Mouse (Mus musculus) ovary, postnatal 36 days (tissue): Measurements from ENCODE around the gene Zbtb37.

Source experiments
- DNase-seq: peaks from one replicate; pipeline ENCODE4 v3.0.0; 2022; ENCODE audit warnings: low spot score, mixed read lengths

Gene Zbtb37

DNA sequence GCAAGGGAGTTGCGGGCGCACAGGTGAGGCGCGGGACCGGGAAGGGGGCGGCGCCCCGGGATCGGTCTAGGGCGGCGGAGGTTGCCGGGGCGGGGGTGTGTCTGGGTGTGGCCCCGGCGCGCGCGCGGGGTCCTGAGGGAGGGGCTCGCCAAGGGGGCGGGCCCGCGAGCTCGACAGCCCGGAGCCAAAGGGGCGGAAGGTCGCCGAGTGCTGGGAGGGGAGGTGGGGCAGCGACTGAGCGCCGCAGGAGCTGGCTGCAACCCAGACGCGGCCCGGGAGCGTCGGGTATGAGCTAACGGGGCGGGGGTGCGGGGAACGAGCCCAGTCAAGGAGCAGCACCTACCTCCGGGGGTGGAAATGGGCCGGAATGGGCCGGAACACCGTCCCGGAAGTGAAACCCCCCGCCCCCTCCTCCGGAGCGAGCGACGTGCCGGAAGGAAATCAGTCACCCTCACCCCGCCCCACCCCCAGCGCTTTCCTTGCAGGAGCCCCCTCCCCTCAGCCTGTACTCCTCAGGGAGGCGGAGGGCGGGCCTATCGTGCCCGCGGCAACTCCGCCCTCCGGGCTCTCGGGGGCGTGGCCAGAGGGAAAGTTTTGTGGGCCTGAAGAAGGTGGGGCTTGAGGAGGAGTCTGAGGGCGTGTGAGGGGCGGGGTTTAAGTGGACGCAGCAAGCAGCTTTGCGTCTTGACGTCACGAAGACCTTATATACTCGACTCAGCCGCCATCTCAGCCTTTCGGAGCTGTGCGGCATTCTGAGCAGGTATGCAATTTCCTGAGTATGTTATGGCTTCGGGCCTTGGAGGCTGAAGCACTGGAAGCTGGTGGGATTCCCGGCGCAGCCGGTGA is at the start of gene Zbtb37:
Zbtb37 (minus strand) TSS at position 415 of the 846 bp plus-strand sequence.
- peak; percentile 99 for DNase-seq

DNA sequence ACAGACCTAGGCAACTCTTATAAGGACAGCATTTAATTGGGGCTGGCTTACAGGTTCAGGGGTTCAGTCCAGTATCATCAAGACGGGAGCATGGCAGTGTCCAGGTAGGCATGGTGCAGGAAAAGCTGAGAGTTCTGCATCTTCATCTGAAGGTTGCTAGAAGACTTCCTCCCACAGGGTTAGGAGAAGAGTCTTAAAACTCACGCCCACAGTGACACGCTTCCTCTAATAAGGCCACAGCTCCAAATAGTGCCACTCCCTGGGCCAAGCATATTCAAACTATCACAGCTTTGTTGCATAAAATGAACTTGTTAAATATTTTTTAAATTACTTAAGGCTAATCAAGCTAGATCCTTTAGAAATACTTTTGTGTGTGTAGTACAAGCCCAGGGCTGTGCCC is 42.6 kb upstream of the Zbtb37 start:
- DNase-seq = no peak

DNA sequence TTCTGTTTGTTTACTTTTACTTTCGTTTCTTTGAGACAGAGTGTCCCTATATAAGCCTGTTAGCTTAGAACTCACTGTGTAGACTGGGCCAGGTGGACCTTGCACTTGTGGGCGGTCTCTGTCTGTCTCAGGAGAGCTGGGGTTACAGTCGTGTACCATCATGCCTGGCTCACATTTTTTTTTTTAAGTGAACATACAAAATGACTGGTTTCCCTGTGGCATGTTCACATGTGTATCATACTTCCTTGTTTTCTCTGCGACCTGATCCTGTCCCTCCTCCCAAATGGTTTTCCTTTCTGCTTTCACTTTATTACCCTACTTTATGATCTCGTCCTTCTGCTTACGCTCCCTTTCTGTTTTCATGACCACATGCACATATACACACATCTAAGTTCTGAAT is 41.6 kb upstream of the Zbtb37 start:
- no peak for DNase-seq

DNA sequence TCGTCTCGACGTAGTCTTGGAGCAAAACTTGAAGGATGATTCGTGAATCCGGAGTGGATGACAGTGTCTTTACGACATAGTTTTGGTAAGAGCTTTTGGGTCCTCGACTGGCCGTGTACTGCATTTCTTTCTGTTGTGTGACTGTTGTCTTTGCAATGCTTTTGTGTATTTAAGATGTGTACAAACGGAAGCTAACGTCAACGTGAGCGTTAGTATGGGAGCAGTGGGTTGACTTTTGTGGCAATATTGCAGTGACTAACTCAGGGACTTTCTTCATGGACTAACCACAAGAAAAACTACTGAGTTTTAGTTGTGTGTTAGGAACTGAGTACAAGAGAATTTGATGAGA is 36.6 kb upstream of the Zbtb37 start:
- DNase-seq = no peak

DNA sequence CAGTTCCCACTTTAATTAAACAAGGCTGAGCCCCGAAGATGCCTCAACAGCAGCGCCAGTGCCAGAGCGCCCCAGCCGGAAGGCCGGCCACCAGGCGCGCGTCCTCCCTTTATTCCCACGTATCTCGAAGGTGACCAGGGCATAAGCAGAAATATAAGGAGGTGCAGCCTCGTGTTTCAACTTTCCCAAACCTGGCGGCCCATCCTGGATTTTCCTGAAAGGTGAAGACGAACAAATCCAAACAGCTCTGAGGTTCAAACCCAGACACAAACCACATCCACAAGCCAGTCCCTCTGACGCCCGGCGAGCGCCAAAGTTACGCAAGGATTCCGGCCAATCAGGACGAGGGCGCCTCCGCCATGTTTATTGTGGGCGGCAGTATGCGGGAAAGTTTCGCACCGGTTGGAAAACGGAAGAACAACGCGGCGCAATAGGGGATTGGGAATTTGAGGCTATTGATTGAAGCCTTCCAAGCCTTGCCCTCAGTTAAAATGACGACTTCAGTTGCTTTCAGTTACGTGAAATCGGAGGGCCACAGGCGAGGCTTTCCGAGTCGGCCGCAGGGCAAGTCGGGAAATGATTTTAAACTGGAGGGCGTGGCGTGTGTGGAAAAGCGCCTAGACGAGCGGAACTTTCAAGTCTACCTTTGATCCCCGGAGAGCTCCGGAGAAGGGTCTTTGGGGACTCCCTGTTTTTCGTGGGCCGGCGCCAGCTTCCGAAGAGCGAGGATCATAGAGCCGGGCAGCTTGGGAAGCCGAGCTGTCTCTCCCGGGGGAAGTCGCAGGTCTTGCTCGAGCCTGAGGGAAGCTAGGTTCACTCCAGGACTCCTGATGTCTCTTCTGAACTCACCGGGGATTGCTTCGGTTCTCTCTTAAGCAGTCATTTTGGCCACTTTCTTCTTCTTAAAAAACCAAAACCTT is 36.0 kb upstream of the Zbtb37 start, which contains the start of the genes Dars2 and Cenpl:
Dars2 (minus strand) TSS at position 307 of the 920 bp plus-strand sequence.
Cenpl (plus strand) TSS at position 362 of the 920 bp plus-strand sequence.
- peak; percentile 94 for DNase-seq

DNA sequence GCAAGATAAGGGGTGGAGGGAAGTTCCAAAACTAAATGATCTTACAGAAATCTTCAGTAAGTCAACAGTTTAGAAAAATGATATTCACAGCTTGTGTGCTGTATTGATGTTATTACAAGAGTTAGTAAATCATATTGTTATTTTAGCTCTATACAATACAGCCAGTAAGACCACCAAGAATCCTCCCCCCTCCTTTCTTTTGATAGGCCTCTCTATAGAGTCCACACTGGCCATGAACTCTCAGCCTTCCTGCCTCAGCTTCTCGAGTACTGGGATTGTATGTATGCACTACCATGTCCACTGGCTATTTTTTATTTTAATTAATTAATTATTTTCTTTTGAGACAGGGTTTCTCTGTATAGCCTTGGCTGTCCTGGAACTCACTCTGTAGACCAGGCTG is 28.7 kb upstream of the Zbtb37 start:
- DNase-seq = no peak

DNA sequence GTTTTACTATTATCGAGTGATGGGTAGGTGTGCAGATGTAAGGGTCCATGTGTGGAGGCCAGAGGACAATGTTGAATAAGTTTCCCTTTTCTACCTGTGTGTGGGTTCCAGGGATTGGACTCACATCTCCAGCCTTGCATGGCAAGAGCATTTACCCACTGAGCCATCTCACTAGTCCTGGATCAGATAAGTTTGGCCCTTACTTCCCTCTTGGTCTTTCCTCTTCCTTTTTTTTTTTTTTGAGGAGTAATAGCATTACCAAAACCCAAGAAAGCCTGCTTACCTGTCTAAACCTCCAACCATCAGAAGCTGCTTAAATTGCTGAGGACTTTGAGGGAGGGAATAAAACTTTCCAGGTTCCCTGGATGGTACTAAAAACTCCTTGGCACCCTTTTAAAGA is 22.5 kb upstream of the Zbtb37 start:
- no peak for DNase-seq

DNA sequence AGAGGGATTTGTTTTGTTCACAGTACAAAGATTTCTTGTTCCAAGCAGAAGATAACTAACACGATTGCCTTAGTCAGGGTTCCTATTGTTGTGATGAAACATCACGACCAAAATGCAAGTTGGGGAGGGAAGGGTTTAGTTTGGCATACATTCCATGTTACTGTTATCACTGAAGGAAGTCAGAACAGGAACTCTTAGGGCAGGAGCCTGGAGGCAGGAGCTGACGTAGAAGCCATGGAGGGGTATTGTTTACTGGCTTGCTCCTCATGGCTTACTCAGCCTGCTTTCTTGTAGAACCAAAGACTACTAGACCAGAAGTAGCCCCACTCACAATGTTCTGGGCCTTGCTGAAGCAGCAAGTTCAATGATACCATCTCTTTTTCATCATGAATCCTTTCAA is 12.3 kb upstream of the Zbtb37 start:
- no peak for DNase-seq

DNA sequence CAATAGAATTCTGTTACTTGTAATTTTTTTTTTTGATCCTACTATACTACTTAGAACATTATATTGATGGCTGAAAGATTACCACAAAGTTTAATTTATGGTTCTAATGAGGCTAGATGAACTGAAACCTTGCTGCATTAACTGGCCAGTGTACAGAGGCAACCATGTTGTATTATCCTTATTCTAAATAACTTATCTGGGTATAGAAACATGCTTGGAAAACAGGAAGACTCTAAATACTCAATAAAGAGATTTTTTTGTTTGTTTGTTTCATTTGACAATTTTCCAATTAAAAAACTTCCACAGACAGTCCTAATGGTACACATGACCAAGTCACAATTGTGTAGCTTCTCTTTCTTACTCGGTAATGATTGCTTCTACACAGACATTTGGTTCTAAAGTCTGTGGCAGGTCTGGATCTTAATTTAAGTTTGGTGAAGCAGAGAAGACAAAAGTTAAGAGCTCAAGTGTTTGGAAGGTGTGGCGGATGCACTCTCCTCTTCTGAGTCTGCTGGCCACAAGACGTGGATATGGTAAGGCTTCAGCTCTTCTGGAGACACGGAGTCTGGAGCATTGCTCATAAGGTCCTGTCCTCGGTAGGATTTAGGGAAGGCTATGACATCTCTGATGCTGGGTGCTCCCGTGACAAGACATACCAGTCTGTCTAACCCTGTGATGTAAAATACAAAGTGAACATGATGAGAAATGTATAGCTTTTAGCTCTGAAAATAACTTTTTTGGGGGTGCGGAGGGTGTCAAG is 6.8 kb upstream of the Zbtb37 start:
- DNase-seq = no peak

DNA sequence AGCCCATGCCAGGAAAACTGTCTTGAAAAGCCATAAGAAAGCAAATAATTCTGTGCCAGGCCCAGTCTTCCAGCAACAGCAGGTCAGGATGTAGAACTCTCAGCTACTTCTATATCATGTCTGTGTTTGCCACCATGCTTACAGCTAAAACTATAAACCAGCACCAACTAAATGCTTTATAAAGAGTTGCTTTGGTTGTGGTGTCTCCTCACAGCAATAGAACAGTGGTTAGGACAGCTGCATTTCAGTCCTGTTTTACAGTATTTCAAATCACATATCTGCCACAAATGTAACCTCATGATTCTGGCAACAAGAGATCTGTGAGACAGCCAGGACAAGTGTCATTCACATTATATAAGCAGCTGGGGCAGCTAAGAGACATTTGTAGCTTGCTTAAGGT is 6.2 kb upstream of the Zbtb37 start:
- DNase-seq = no peak

DNA sequence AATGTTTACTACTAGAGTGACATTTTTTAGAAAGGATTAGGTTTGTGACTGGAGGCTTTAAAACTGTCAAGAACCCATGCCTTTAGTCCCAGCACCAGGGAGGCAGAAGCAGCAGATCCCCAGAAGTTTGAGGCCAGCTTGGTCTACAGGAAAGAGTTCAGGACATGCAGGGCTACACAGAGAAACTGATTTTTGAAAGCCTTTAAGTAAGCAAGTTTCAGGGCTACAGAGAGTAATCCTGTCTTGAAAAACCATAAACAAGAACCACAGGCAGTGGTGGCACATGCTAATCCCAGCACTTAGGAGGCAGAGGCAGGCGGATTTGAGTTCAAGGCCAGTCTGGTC is 5.7 kb upstream of the Zbtb37 start:
- no peak for DNase-seq

DNA sequence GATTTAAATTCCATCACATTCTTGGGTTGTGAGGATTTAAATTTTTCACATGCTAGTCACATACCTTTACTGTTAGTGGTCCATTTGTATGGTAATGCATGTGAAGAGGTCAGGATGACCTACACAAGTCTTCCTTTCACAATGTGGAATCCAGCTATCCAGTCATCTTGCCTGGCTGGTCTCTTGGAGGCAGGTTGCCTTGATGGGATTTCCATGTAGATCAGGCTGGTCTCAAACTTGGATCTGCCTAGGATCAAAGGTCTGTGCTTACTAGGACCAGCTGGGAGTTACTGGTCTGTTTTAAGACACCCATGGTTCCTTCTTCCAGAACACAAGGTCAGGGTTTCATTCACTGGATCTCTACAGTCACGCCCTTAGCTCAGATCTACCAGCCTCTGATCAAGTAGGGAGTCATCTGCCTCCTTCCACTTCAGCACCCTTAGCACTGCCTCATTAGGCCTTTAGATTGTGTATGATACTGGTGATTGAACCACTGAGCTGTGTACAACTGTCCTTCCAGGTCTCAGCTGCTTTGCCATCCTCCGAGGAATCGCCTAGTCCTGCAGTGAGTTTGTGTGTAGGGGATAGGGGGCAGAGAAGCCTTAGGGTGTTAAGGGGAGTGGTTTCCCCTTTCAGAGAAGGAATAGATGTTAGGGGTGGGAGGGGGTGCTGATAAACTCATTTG is 5.2 kb upstream of the Zbtb37 start:
- DNase-seq = no peak

DNA sequence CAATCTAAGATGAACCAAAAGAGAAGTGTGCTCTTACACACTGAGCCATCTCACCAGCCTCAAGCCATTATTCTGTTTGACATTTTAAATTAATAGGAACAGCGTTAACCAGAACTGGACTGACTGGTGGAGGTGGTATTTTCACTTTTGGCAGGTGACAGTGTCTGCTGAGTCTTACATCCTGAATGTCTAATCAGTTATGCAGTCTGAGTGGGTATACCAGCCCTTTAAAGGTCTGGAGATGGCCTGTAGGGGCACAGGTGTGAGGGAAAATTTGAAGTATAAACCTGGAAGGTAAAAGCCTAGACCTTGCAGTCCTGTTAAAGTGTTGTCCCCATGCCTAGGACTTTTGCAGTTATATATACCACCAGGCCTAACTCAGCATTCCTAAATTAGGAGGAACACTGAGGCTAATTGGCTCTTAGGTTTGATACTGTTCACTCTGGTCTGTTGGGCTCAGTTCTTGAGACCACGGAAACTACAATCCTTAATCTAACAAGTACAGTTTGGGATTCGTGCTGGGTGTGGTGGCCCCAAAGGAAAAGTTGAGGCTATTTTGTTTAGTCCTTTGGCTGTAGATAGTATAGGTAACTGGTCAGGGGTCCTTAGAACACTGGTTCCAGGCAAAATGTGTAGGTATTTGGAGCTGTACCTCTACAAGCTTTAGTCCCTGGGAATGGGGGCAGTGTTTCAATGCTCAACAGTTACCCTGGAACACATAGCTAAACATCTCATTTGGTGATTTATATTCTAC is 4.5 kb upstream of the Zbtb37 start:
- no peak for DNase-seq

DNA sequence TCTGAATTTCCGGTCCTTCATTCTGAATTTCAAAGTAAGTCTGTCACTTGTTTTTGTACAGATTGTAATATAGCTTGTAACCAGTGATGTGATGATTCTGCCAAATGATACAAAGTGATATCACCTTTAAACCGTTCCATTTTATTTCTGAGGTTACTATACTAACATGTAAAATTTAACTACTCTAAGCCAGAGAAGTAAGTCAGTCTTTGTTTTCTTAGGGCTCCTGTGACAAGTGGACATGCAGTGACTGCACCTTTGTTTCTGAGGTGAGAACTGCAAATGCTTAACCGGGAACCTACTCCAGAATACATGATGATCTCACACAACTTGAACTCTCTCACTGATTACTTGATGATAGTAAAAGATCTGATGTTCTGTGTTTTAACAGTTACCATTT is 3.4 kb upstream of the Zbtb37 start:
- no peak for DNase-seq

DNA sequence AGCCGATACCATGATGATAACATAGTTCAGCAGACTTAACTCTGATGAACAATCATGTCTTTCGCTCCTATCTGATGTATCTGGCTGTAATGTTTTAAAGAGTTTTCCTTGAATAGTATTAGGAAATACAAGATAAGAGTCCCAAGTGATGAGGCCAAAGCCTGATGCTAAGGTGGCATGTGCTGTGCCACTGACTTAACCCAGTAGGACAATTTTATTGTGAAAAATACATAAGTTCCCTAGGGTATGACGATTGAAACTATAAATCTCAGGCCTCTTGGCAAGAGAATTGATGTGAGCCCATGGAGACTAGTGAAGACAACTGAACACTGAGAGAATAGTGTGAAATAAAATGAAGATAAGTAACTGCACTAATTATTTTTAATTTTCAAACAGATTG is 3.0 kb upstream of the Zbtb37 start:
- DNase-seq = no peak

DNA sequence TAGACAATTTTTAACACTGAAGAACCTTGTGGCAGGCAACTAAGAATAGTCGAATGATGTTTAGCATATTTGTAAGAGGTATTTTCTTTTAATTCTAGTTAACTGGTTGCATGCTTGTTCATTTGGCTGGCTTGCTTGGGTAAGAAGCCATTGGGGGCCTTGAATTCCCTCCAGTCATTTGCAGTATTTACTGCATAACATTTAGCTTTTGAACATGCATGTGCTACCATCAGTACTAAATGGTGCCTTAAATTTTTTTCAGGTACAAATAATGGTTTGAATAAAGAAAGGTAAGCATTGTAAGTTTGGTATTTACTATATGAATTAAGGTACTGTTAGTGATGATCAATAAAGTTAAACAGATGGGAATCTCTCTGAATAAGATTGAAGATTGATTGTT is 2.4 kb upstream of the Zbtb37 start:
- no peak for DNase-seq

DNA sequence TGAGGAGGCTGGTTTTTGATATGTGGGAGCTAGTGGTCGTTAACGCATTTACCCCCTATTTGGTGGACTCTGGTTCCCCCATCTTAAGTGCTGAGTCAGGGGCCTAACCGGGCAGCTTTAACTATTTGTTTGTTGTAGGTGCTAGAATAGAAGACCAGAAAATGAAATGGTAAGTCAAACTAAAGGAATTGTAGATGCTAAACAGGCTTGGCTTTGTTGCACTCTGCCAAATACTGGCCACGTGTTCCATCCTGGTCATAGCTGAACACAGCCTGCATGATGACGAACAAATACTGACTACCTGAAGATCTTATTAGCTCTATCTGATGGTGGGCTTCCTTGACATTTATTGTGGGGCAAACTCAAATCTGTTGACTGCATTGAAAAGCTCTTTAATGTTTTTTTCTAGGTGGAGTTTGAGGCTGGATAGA is 1.8 kb upstream of the Zbtb37 start:
- no peak for DNase-seq

DNA sequence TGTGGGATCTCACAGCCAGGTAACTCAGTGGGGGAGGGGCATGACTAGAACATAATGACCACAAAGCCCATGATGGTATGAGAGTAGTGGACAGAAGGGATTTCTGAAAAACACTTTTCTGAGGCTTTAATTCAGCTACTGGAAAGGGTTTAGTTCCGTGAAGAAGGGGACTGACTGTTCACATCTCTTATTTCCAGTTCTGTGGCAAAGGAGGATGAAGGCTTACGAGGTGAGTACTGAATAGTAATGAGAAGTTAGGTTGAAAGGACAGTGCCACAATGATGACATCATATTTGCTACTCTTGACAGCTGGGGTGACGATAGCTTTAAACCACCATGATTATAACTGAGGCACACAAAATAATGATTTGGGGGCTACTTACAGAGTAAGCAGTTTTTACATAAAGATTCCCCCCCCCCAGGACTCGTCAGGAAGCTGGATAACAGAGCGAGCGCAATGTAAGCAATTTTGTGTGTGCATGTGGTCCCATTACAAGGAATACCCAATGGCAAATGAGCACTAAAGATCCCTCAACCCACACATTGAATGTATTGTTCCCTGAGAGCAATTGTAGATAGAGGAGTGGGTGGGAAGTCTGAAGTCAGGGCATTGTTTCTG is 1.2 kb upstream of the Zbtb37 start:
- DNase-seq = no peak

DNA sequence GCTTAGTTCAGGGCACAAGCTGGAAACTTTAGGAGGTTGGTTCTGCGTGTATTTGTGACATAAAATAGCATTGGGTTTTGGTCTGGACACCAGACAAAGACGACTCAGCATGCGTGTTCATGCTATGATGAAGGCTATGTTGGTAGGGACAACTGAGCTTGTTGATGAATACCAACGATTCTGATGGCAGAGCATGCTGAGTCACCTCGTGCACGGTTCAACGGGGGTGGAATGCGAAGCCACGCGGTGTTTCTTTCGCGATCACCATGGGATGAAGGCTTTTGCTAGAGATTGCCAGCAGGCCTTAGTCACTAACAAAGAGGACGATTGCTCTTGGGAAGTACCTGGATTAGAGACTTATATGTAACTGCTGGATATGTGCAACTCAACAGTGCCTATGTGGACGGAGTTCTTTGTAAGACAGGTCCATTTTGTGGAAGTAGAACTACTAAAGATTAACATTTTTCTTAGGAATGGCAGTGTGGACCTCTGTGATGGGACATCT is 684 bp upstream of the Zbtb37 start:
- DNase-seq = no peak

DNA sequence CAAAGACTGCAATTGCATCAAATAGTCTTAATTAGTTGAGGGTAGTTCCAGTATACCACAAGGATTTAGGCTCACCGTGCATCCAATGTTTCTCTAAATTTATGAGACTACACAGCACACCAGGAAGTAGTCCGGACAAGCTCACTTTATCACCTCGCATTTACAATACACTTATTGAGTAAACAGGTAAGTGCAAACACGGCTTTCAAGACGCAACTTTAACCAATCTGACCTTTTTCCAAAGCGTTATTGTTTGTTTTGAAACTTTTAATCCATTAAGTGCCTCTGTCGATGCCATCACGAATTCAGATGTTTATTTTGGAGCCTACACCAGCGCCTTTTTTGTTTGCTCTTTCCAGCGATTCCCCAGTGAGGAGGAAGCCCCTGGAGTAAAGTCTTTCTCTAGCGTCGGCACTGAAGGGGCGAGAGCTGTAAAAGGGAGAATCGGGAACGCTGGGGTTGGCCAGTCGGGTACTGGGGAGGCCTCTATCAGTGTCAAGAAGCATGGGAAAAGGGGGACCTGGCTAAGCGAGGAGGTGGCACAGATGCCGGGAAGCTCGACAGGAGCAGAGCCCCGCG is 704 bp downstream of the Zbtb37 start:
- no peak for DNase-seq
